Mouse (Mus musculus) intestine, embryonic 16.5 days (tissue): ENCODE measurements at regions not wholly inside any gene's neighbourhood (a gene's known extent, or its start where the extent isn't known, plus 50 kb on each side); places are given as distances from the start of the nearest gene placed in this dataset.

Experiments
- ATAC-seq: fragments of 200-750 bp; cut with Nextera tagmentation; 2 replicates; pipeline ENCODE4 v1.8.0; 2017; ENCODE audit warnings: moderate TSS enrichment, moderate library complexity
- H3K27ac ChIP-seq: fragments of 300-500 bp; sonication (generic); 2 replicates; pipeline ENCODE4 v1.5.1; 2014; ENCODE audit warnings: mild to moderate bottlenecking, low read length
- H3K27me3 ChIP-seq: fragments of 300-500 bp; sonication (generic); replicated peaks from 2 replicates; pipeline ENCODE4 v1.6.1; 2014; ENCODE audit warnings: low read length, control low read depth, mixed read lengths; ENCODE audit not compliant: control insufficient read depth, insufficient read depth
- H3K36me3 ChIP-seq: fragments of 300-500 bp; sonication (generic); 2 replicates; pipeline ENCODE4 v1.6.1; 2014; ENCODE audit warnings: low read length, control low read depth; ENCODE audit not compliant: control insufficient read depth, insufficient read depth
- H3K4me1 ChIP-seq: fragments of 300-500 bp; sonication (generic); 2 replicates; pipeline ENCODE4 v1.6.1; 2014; ENCODE audit warnings: low read length, control low read depth, mixed read lengths; ENCODE audit not compliant: control insufficient read depth, insufficient read depth
- H3K4me2 ChIP-seq: fragments of 300-500 bp; sonication (generic); 2 replicates; pipeline ENCODE4 v1.6.1; 2014; ENCODE audit warnings: low read depth, low read length, control low read depth
- H3K4me3 ChIP-seq: fragments of 300-500 bp; sonication (generic); 2 replicates; pipeline ENCODE4 v1.5.1; 2014; ENCODE audit warnings: mild to moderate bottlenecking, low read length
- H3K9ac ChIP-seq: fragments of 300-500 bp; sonication (generic); 2 replicates; pipeline ENCODE4 v1.6.1; 2014; ENCODE audit warnings: low read depth, low read length
- H3K9me3 ChIP-seq: fragments of 300-500 bp; sonication (generic); 2 replicates; pipeline ENCODE4 v1.6.1; 2016; ENCODE audit warnings: low read length, control low read depth; ENCODE audit not compliant: control insufficient read depth
- WGBS: fragments of 180-500 bp; shearing (Covaris S2); extraction: QIAGEN DNeasy Blood & Tissue Kit; methylation state at CpG from one replicate; pipeline ENCODE4 v1.1.7; 2014; 5-methylcytosine and 5-hydroxymethylcytosine counted together

GRCm38 (mm10) chr5:90049856-90050255 lies 166.7 kb upstream of the Adamts3 start:
- Histone ChIP-seq H3K9me3 (no peaks in the 10 kb centered on the region), H3K27ac (no peak overlapping the region), H3K27me3 (no peaks in the 10 kb centered on the region), H3K4me1 (no peaks in the 10 kb centered on the region), H3K4me3 (no peak overlapping the region), H3K4me2 (no peak overlapping the region), H3K36me3 (no peaks in the 10 kb centered on the region), H3K9ac (no peak overlapping the region)
- 82% methylated on average over 3 of the region's 3 CpGs for WGBS
- peak; percentile 79 for ATAC-seq

- Histone ChIP-seq H3K27me3 (no peaks in the 10 kb centered on the region), H3K9me3 (no peaks in the 10 kb centered on the region), H3K4me3 (no peak overlapping the region), H3K27ac (no peak overlapping the region), H3K9ac (no peak overlapping the region), H3K4me2 (no peak overlapping the region), H3K4me1 (no peaks in the 10 kb centered on the region), H3K36me3 (no peaks in the 10 kb centered on the region)
- no peak for ATAC-seq
- WGBS = 71% methylated on average over 4 of the region's 4 CpGs
Measured at GRCm38 (mm10) chr5:90042781-90043180, 159.6 kb upstream of the Adamts3 start.

GRCm38 (mm10) chr5:90033103-90033502 lies 150.0 kb upstream of the Adamts3 start:
- no peak overlapping the region for H3K27ac ChIP-seq
- H3K36me3 ChIP-seq = no peaks in the 10 kb centered on the region
- WGBS = 35% methylated on average over 5 of the region's 5 CpGs
- H3K4me1 ChIP-seq = no peaks in the 10 kb centered on the region
- H3K4me2 ChIP-seq = no peak overlapping the region
- no peak overlapping the region for H3K4me3 ChIP-seq
- H3K9me3 ChIP-seq = no peaks in the 10 kb centered on the region
- no peak for ATAC-seq
- no peaks in the 10 kb centered on the region for H3K27me3 ChIP-seq
- H3K9ac ChIP-seq = no peak overlapping the region

- Histone ChIP-seq H3K4me2 (no peak overlapping the region), H3K27me3 (no peaks in the 10 kb centered on the region), H3K4me1 (no peaks in the 10 kb centered on the region), H3K4me3 (no peak overlapping the region), H3K36me3 (no peaks in the 10 kb centered on the region), H3K9ac (no peak overlapping the region), H3K9me3 (no peaks in the 10 kb centered on the region), H3K27ac (no peak overlapping the region)
- ATAC-seq = peak; percentile 56
- WGBS = 66% methylated on average over 2 of the region's 2 CpGs
Measured at GRCm38 (mm10) chr5:90030737-90031136, 147.6 kb upstream of the Adamts3 start.

- Histone ChIP-seq H3K9ac (no peak overlapping the region), H3K4me3 (no peak overlapping the region), H3K36me3 (no peaks in the 10 kb centered on the region), H3K4me2 (no peak overlapping the region), H3K9me3 (no peaks in the 10 kb centered on the region), H3K27me3 (no peaks in the 10 kb centered on the region), H3K27ac (no peak overlapping the region), H3K4me1 (no peaks in the 10 kb centered on the region)
- no peak for ATAC-seq
- WGBS = 35% methylated on average over 6 of the region's 6 CpGs
Measured at GRCm38 (mm10) chr5:90029751-90030150, 146.6 kb upstream of the Adamts3 start.

- Histone ChIP-seq H3K9me3 (no peaks in the 10 kb centered on the region), H3K4me3 (no peak overlapping the region), H3K4me1 (no peaks in the 10 kb centered on the region), H3K9ac (no peak overlapping the region), H3K27me3 (no peaks in the 10 kb centered on the region), H3K27ac (no peak overlapping the region), H3K36me3 (no peaks in the 10 kb centered on the region), H3K4me2 (no peak overlapping the region)
- 54% methylated on average over 17 of the region's 17 CpGs for WGBS
- no peak for ATAC-seq
Measured at GRCm38 (mm10) chr5:90026835-90027753, 144.0 kb upstream of the Adamts3 start.

GRCm38 (mm10) chr5:90021447-90021846 lies 138.3 kb upstream of the Adamts3 start:
- Histone ChIP-seq H3K9ac (no peak overlapping the region), H3K4me3 (no peak overlapping the region), H3K27ac (no peak overlapping the region), H3K27me3 (no peaks in the 10 kb centered on the region), H3K9me3 (no peaks in the 10 kb centered on the region), H3K4me1 (no peaks in the 10 kb centered on the region), H3K4me2 (no peak overlapping the region), H3K36me3 (no peaks in the 10 kb centered on the region)
- whole genome bisulfite sequencing = 78% methylated on average over 1 of the region's 1 CpGs
- ATAC-seq = no peak

GRCm38 (mm10) chr5:90000758-90001157 lies 117.6 kb upstream of the Adamts3 start:
- Histone ChIP-seq H3K9ac (no peak overlapping the region), H3K9me3 (no peaks in the 10 kb centered on the region), H3K36me3 (no peaks in the 10 kb centered on the region), H3K4me2 (no peak overlapping the region), H3K4me3 (no peak overlapping the region), H3K4me1 (no peaks in the 10 kb centered on the region), H3K27ac (no peak overlapping the region), H3K27me3 (no peaks in the 10 kb centered on the region)
- 53% methylated on average over 6 of the region's 6 CpGs for WGBS
- ATAC-seq = peak; percentile 63; the same call in 1 of the 2 replicates

- no peak overlapping the region for H3K27ac ChIP-seq
- no peaks in the 10 kb centered on the region for H3K9me3 ChIP-seq
- H3K27me3 ChIP-seq = no peaks in the 10 kb centered on the region
- no peak overlapping the region for H3K4me2 ChIP-seq
- no peak overlapping the region for H3K4me3 ChIP-seq
- no peak for ATAC-seq
- H3K36me3 ChIP-seq = no peaks in the 10 kb centered on the region
- H3K4me1 ChIP-seq = no peaks in the 10 kb centered on the region
- WGBS = 83% methylated on average over 2 of the region's 2 CpGs
- no peak overlapping the region for H3K9ac ChIP-seq
Measured at GRCm38 (mm10) chr5:89991568-89991967, 108.4 kb upstream of the Adamts3 start.
